Mouse (Mus musculus) heart, embryonic 12.5 days (tissue): ENCODE results near the gene Tbxas1. TPM values are rescaled to one million over a fixed set of nuclear protein-coding genes. Genes with fewer than 3 reads are reported as not detected.

Experiments used
- ATAC-seq: fragments of 200-750 bp; cut with Nextera tagmentation; 2 replicates; pipeline ENCODE4 v1.8.0; 2017; ENCODE audit warnings: moderate TSS enrichment, moderate library complexity; ENCODE audit not compliant: insufficient number of reproducible peaks, low FRiP score
- H3K27ac ChIP-seq: fragments of 300-500 bp; sonication (generic); 2 replicates; pipeline ENCODE4 v1.5.1; 2016; ENCODE audit warnings: mild to moderate bottlenecking, moderate library complexity; ENCODE audit not compliant: poor library complexity, severe bottlenecking
- H3K27me3 ChIP-seq: fragments of 300-500 bp; sonication (generic); replicated peaks from 2 replicates; pipeline ENCODE4 v1.6.1; 2016; ENCODE audit warnings: mild to moderate bottlenecking, moderate library complexity
- H3K36me3 ChIP-seq: fragments of 300-500 bp; sonication (generic); 2 replicates; pipeline ENCODE4 v1.6.1; 2016; ENCODE audit warnings: mild to moderate bottlenecking, moderate library complexity
- H3K4me1 ChIP-seq: fragments of 300-500 bp; sonication (generic); replicated peaks from 2 replicates; pipeline ENCODE4 v1.6.1; 2016; ENCODE audit warnings: mild to moderate bottlenecking
- H3K4me2 ChIP-seq: fragments of 300-500 bp; sonication (generic); 2 replicates; pipeline ENCODE4 v1.6.1; 2016; ENCODE audit warnings: mild to moderate bottlenecking, moderate library complexity
- H3K4me3 ChIP-seq: fragments of 300-500 bp; sonication (generic); 2 replicates; pipeline ENCODE4 v1.5.1; 2016; ENCODE audit warnings: mild to moderate bottlenecking
- H3K9ac ChIP-seq: fragments of 300-500 bp; sonication (generic); 2 replicates; pipeline ENCODE4 v1.6.1; 2016; ENCODE audit warnings: mild to moderate bottlenecking, moderate library complexity
- H3K9me3 ChIP-seq: fragments of 300-500 bp; sonication (generic); replicated peaks from 2 replicates; pipeline ENCODE4 v1.6.1; 2016; ENCODE audit warnings: mild to moderate bottlenecking, moderate library complexity
- whole genome bisulfite sequencing: fragments of 180-500 bp; shearing (Covaris S2); methylation state at CpG from one replicate; pipeline ENCODE4 v1.1.7; 2016; 5-methylcytosine and 5-hydroxymethylcytosine counted together
- polyA plus RNA-seq: library from polyadenylated mRNA; unstranded; fragments of >200 nt; fragmentation: Nextera tagmentation; extraction: Ambion mirVana; gene quantifications from 2 replicates; pipeline ENCODE4 v1.2.1, GENCODE M21; 2016

Tbxas1 gene
- polyA plus RNA-seq, 1 experiment from 2014 or later, result 3.4 TPM

- H3K9me3 ChIP-seq, result no peaks in the 10 kb centered on the region
- H3K27ac ChIP-seq, result no peak overlapping the region
- peaks cover 3% of the 10 kb centered on the region for H3K4me1 ChIP-seq
- no peak overlapping the region for H3K4me3 ChIP-seq
- no peak overlapping the region for H3K4me2 ChIP-seq
- H3K36me3 ChIP-seq, result no peaks in the 10 kb centered on the region
- 62% methylated on average over 2 of the region's 2 CpGs for WGBS
- no peak overlapping the region for H3K9ac ChIP-seq
- H3K27me3 ChIP-seq, result no peaks in the 10 kb centered on the region
- no peak for ATAC-seq
These were observed 16.8 kb downstream of the Tbxas1 start for GRCm38 (mm10) chr6:38892017-38892416.

GRCm38 (mm10) chr6:38893615-38894014, 18.4 kb downstream of the Tbxas1 start:
- WGBS, result 76% methylated on average over 3 of the region's 3 CpGs

DNA sequence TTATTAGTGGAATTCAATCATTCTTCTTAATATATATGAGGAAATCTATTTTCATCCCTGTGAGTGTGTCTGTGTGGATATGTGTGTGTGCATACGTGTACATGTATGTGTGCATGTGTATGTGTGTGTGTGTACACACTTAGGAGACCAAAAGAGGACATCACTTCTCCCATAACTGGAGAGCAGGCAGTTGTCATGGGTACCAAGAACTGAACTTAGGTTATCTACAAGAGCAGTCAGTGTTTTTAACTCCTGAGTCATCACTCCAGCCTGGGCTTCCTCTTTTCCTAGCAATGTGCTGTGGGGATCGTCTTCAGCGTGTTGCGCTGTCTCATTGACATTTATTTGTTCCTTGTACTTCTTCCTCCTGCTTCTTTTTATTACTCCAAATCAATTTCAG, 24.9 kb downstream of the Tbxas1 start:
- Histone ChIP-seq H3K9ac (no peak overlapping the region), H3K4me1 (peaks cover 12% of the 10 kb centered on the region), H3K36me3 (no peaks in the 10 kb centered on the region), H3K27ac (no peak overlapping the region), H3K4me2 (no peak overlapping the region), H3K27me3 (no peaks in the 10 kb centered on the region), H3K4me3 (no peak overlapping the region), H3K9me3 (no peaks in the 10 kb centered on the region)
- WGBS, result 58% methylated on average over 4 of the region's 4 CpGs
- peak; percentile 89 for ATAC-seq

More at GRCm38 (mm10) chr6:38893615-38894014, 18.4 kb downstream of the Tbxas1 start:
- Histone ChIP-seq H3K9me3 (no peaks in the 10 kb centered on the region), H3K4me1 (peaks cover 9% of the 10 kb centered on the region), H3K27ac (no peak overlapping the region), H3K36me3 (no peaks in the 10 kb centered on the region), H3K4me2 (no peak overlapping the region), H3K4me3 (no peak overlapping the region), H3K9ac (no peak overlapping the region), H3K27me3 (no peaks in the 10 kb centered on the region)
- ATAC-seq, result no peak

DNA sequence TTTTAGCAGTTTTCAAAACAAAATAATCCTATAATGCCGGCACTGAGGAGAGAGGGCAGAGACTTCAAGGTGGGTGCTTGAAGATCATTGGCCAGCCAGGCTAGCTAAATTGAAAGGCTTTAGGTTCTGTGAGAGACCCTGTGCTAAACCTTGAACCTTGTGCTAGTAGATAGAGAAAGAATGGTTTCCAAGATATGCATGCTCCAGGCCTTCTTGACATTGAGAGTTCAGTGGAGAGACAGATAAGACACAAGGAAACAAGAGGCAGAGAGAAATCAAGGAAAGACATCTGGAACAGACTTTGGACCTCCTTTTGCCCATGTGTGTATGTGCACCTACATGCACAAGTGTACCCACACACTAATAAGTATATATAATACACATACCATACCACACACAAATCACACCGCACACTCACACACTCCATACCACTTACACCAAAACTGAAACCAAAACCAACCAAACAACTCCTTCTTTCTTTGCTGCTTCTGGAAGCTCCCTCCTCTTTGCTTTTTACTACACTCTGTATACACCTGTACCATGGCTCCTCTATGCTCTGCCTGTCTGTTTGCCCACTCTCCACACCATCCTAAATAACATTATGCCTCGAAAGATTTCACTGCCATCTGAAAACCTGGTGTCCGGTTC, 25.4 kb downstream of the Tbxas1 start:
- peak; percentile 66 for ATAC-seq
- Histone ChIP-seq H3K4me3 (no peak overlapping the region), H3K4me2 (no peak overlapping the region), H3K4me1 (peaks cover 12% of the 10 kb centered on the region), H3K36me3 (no peaks in the 10 kb centered on the region), H3K27me3 (no peaks in the 10 kb centered on the region), H3K27ac (no peak overlapping the region), H3K9me3 (no peaks in the 10 kb centered on the region), H3K9ac (no peak overlapping the region)
- WGBS, result 80% methylated on average over 4 of the region's 4 CpGs

- ATAC-seq, result no peak
- H3K27me3 ChIP-seq, result no peaks in the 10 kb centered on the region
- peaks cover 12% of the 10 kb centered on the region for H3K4me1 ChIP-seq
- H3K36me3 ChIP-seq, result no peaks in the 10 kb centered on the region
- WGBS, result 84% methylated on average over 4 of the region's 4 CpGs
- no peak overlapping the region for H3K4me2 ChIP-seq
- H3K4me3 ChIP-seq, result no peak overlapping the region
- H3K9me3 ChIP-seq, result no peaks in the 10 kb centered on the region
- H3K27ac ChIP-seq, result no peak overlapping the region; the same call in 1 of the 2 replicates
- H3K9ac ChIP-seq, result no peak overlapping the region
These were observed 25.9 kb downstream of the Tbxas1 start for GRCm38 (mm10) chr6:38901152-38901551.

- no peak for ATAC-seq
- Histone ChIP-seq H3K4me3 (no peak overlapping the region), H3K27me3 (no peaks in the 10 kb centered on the region), H3K4me2 (no peak overlapping the region), H3K4me1 (peaks cover 12% of the 10 kb centered on the region), H3K36me3 (no peaks in the 10 kb centered on the region), H3K9ac (no peak overlapping the region), H3K27ac (no peak overlapping the region), H3K9me3 (no peaks in the 10 kb centered on the region)
- WGBS, result 54% methylated on average over 3 of the region's 3 CpGs
These were observed 26.4 kb downstream of the Tbxas1 start for GRCm38 (mm10) chr6:38901636-38902035.

DNA sequence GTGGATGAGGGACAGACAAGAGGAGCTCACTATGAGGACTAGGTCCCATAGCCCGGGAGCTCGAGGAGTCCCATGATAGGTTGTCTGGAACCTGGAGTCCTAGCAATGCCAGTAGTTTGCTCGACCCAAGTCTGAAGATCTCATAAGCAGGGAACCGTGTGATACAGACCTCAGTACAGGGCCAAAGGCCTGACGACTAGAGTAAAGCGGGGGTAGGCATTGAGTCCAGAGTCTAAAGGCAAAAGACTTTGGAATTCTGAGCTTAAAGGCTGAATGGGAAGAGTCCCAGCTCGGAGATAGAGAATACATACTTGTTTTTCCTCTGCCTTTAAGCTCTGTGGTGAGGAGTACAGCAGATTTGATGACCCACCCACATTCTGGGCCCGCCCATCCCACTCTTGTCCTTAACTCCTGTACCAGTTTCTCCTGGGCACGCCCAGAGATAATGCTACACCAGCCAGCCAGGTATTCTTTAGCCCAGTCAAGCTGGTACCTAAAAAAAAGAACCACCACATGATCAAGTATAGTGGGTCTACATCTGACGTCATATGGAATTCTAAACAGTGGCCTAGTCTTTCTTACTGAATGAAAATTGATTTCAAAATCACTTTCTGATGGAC, 27.7 kb downstream of the Tbxas1 start:
- Histone ChIP-seq H3K4me2 (no peak overlapping the region), H3K36me3 (no peaks in the 10 kb centered on the region), H3K9ac (no peak overlapping the region), H3K27me3 (no peaks in the 10 kb centered on the region), H3K27ac (no peak overlapping the region), H3K9me3 (no peaks in the 10 kb centered on the region), H3K4me3 (no peak overlapping the region), H3K4me1 (peaks cover 4% of the 10 kb centered on the region; the same call in 1 of the 2 replicates)
- no peak for ATAC-seq
- 87% methylated on average over 10 of the region's 10 CpGs for WGBS

- Histone ChIP-seq H3K4me2 (no peak overlapping the region), H3K27me3 (no peaks in the 10 kb centered on the region), H3K4me1 (peaks cover 10% of the 10 kb centered on the region), H3K4me3 (no peak overlapping the region), H3K27ac (no peak overlapping the region), H3K9me3 (no peaks in the 10 kb centered on the region), H3K36me3 (no peaks in the 10 kb centered on the region), H3K9ac (no peak overlapping the region)
- WGBS, result 78% methylated on average over 6 of the region's 6 CpGs
- no peak for ATAC-seq
These were observed 30.8 kb downstream of the Tbxas1 start for GRCm38 (mm10) chr6:38906005-38906404.

DNA sequence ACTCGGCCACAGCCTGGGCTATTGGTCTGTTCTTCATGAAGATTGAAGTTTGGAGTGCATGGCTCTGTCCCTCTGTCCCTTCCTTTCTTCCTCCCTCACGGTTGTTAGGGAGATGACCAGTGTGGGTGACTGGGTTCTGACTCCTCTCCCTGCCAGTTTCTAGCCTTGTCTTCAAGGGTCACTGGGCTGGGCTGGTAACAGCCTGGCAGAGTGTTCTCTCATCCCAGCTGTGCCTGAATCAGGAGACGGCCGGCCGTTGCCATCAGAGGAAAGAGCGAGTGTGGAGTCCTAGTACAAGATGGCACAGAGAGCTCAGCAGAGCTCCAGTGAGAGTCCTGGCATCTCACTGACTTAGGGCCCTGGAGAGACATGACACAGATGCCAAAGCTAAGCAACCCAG, 33.2 kb downstream of the Tbxas1 start:
- peaks cover 30% of the 10 kb centered on the region for H3K4me1 ChIP-seq
- H3K27me3 ChIP-seq, result no peaks in the 10 kb centered on the region
- no peak overlapping the region for H3K4me2 ChIP-seq
- no peak overlapping the region for H3K4me3 ChIP-seq
- H3K9ac ChIP-seq, result no peak overlapping the region
- H3K9me3 ChIP-seq, result no peaks in the 10 kb centered on the region
- H3K27ac ChIP-seq, result no peak overlapping the region
- no peaks in the 10 kb centered on the region for H3K36me3 ChIP-seq
- no peak for ATAC-seq
- WGBS, result 75% methylated on average over 6 of the region's 6 CpGs

- no peak overlapping the region for H3K4me2 ChIP-seq
- H3K27ac ChIP-seq, result peak overlapping the region; percentile 29; the same call in 1 of the 2 replicates
- no peak overlapping the region for H3K9ac ChIP-seq
- H3K36me3 ChIP-seq, result no peaks in the 10 kb centered on the region
- no peaks in the 10 kb centered on the region for H3K27me3 ChIP-seq
- H3K9me3 ChIP-seq, result no peaks in the 10 kb centered on the region
- H3K4me1 ChIP-seq, result peaks cover 45% of the 10 kb centered on the region
- H3K4me3 ChIP-seq, result no peak overlapping the region
- peak; percentile 88 for ATAC-seq
- 19% methylated on average over 3 of the region's 3 CpGs for WGBS
These were observed 35.8 kb downstream of the Tbxas1 start for GRCm38 (mm10) chr6:38910828-38911559.

DNA sequence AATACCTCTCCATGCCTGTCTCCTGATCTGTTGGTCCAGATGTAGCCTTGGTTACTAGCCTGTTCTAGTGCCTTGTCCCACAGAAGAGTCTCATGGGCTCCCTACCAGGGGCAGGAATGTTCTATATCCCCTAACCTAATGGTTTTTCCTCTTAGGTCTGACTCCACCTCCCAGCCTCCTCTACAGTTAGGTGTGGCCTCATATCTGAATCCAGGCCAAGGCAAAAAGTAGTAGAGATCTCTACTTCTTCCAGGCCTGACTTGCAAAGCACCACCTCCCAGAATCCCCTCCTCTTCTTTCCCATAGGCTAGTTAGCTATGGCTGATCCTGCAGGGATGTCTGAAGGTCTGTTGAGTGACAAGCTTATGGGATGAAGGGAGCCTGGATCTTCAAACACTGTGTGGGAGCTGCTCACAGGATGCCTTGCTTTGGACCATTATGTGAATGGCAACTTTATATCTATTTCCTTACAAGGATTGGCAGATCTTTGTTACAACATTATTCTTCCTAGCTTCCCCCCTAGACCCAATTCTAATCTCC, 37.0 kb downstream of the Tbxas1 start:
- H3K27ac ChIP-seq, result no peak overlapping the region
- H3K4me1 ChIP-seq, result peaks cover 47% of the 10 kb centered on the region

More for the DNA sequence above, 37.0 kb downstream of the Tbxas1 start:
- no peak overlapping the region for H3K4me3 ChIP-seq
- no peak overlapping the region for H3K9ac ChIP-seq
- H3K9me3 ChIP-seq, result no peaks in the 10 kb centered on the region
- H3K27me3 ChIP-seq, result no peaks in the 10 kb centered on the region
- ATAC-seq, result no peak
- H3K36me3 ChIP-seq, result no peaks in the 10 kb centered on the region
- H3K4me2 ChIP-seq, result no peak overlapping the region
